Comparison of ENCODE assay signal across 19 mouse cellular contexts in genomic region chr5:73804556-73805230, GRCm38 (mm10).
"Had no signal": no experiment of that assay in that cellular context is flagged by ENCODE, and none has a peak within 500 bp of the region (broad histone marks: within the 10 kb centered on the region; RNA-seq: fewer than 3 reads in every experiment).

No protein-coding gene starts in this region.

- H3K4me3 ChIP-seq: limb, embryonic 13.5 days; liver, embryonic 12.5 days; liver, embryonic 15.5 days; stomach, embryonic 15.5 days had no signal

- H3K4me2 ChIP-seq: limb, embryonic 13.5 days; liver, embryonic 12.5 days; liver, embryonic 15.5 days; stomach, embryonic 15.5 days had no signal

- H3K9me3 ChIP-seq: limb, embryonic 13.5 days; liver, embryonic 12.5 days; liver, embryonic 15.5 days; stomach, embryonic 15.5 days had no signal

- ATAC-seq: intestine, embryonic 16.5 days; liver, embryonic 12.5 days had no signal

- H3K36me3 ChIP-seq: limb, embryonic 13.5 days; liver, embryonic 12.5 days; liver, embryonic 15.5 days; stomach, embryonic 15.5 days had no signal

- H3K9ac ChIP-seq: limb, embryonic 13.5 days; liver, embryonic 12.5 days; liver, embryonic 15.5 days; stomach, embryonic 15.5 days had no signal

- H3K27me3 ChIP-seq: limb, embryonic 13.5 days; liver, embryonic 12.5 days; liver, embryonic 15.5 days; stomach, embryonic 15.5 days had no signal

- H3K4me1 ChIP-seq: limb, embryonic 13.5 days; liver, embryonic 12.5 days; liver, embryonic 15.5 days; stomach, embryonic 15.5 days had no signal

- H3K27ac ChIP-seq: limb, embryonic 13.5 days; liver, embryonic 12.5 days; liver, embryonic 15.5 days; macrophage; stomach, embryonic 15.5 days had no signal

- DNase-seq: kidney, adult 18-20 months; kidney, adult 9 months; kidney, postnatal 14 days; kidney, postnatal 4 days; left cerebral cortex, postnatal 4 days; liver; lung, adult 18-20 months; midbrain, embryonic 14.5 days; retina, postnatal 1 day; right cerebral cortex, postnatal 25 days; spleen, adult 18-20 months; thymus, adult 18-20 months; thymus, postnatal 4 days had no signal
